Mouse (Mus musculus) MEL (cell line): ENCODE data around the gene BC051142.

Experiments used
- CTCF ChIP-seq, 3 experiments: IDR thresholded peaks in 2 of 3; conservative IDR thresholded peaks in 1 of 3; 2 replicates each; pipeline ENCODE4 v1.5.1; 2011 to 2012; ENCODE audit warnings: low read length in 3 of 3, low read depth in 2 of 3, mild to moderate bottlenecking in 2 of 3, improper control_type of control experiment in 1 of 3, inconsistent platforms in 1 of 3, mixed read lengths in 1 of 3, moderate library complexity in 1 of 3; ENCODE audit not compliant: control insufficient read depth in 1 of 3, insufficient read depth in 1 of 3, poor library complexity in 1 of 3, severe bottlenecking in 1 of 3
- E2F4 ChIP-seq: IDR thresholded peaks from 2 replicates; pipeline ENCODE4 v1.6.1; 2011; ENCODE audit warnings: low read depth, low read length, improper control_type of control experiment, borderline replicate concordance
- EP300 ChIP-seq, 2 experiments: IDR thresholded peaks; 2 replicates each; pipeline ENCODE4 v1.6.1; 2011; ENCODE audit warnings: improper control_type of control experiment in 2 of 2, low read length in 2 of 2, low read depth in 1 of 2, mild to moderate bottlenecking in 1 of 2
- ETS1 ChIP-seq: IDR thresholded peaks from 2 replicates; pipeline ENCODE4 v1.6.1; 2012; ENCODE audit warnings: low read depth, mild to moderate bottlenecking, inconsistent platforms, low read length, improper control_type of control experiment, moderate library complexity
- MAZ ChIP-seq: IDR thresholded peaks from 2 replicates; pipeline ENCODE4 v1.6.1; 2012; ENCODE audit warnings: low read depth, mild to moderate bottlenecking, inconsistent platforms, low read length, improper control_type of control experiment
- NRF1 ChIP-seq: IDR thresholded peaks from 2 replicates; pipeline ENCODE4 v1.6.1; 2014; ENCODE audit warnings: low read depth, mild to moderate bottlenecking, inconsistent platforms, low read length, improper control_type of control experiment, moderate library complexity; ENCODE audit not compliant: poor library complexity, insufficient read depth, severe bottlenecking
- POLR2A ChIP-seq, 2 experiments: IDR thresholded peaks; 2 replicates each; pipeline ENCODE4 v1.6.1; 2011 to 2012; ENCODE audit warnings: low read length in 2 of 2, mild to moderate bottlenecking in 2 of 2, control low read depth in 1 of 2, improper control_type of control experiment in 1 of 2, low read depth in 1 of 2, moderate library complexity in 1 of 2; ENCODE audit not compliant: control insufficient read depth in 1 of 2, insufficient read depth in 1 of 2, poor library complexity in 1 of 2
- SMC3 ChIP-seq: IDR thresholded peaks from 2 replicates; pipeline ENCODE4 v1.6.1; 2011; ENCODE audit warnings: low read depth, low read length, improper control_type of control experiment
- TAL1 ChIP-seq: IDR thresholded peaks from 2 replicates; pipeline ENCODE4 v1.6.1; 2012; ENCODE audit warnings: mild to moderate bottlenecking, inconsistent platforms, low read length, moderate library complexity, mixed read lengths
- USF2 ChIP-seq, 2 experiments: IDR thresholded peaks; 2 replicates each; pipeline ENCODE4 v1.6.1; 2011 to 2012; ENCODE audit warnings: improper control_type of control experiment in 2 of 2, low read length in 2 of 2, borderline replicate concordance in 1 of 2, inconsistent platforms in 1 of 2, low read depth in 1 of 2, mild to moderate bottlenecking in 1 of 2; ENCODE audit not compliant: insufficient read depth in 1 of 2
- ZKSCAN1 ChIP-seq: IDR thresholded peaks from 2 replicates; pipeline ENCODE4 v1.6.1; 2012; ENCODE audit warnings: low read depth, mild to moderate bottlenecking, inconsistent platforms, low read length, improper control_type of control experiment, moderate library complexity
- ZMIZ1 ChIP-seq: IDR thresholded peaks from 2 replicates; pipeline ENCODE4 v1.6.1; 2012; ENCODE audit warnings: low read depth, mild to moderate bottlenecking, inconsistent platforms, low read length, improper control_type of control experiment, moderate library complexity

DNA sequence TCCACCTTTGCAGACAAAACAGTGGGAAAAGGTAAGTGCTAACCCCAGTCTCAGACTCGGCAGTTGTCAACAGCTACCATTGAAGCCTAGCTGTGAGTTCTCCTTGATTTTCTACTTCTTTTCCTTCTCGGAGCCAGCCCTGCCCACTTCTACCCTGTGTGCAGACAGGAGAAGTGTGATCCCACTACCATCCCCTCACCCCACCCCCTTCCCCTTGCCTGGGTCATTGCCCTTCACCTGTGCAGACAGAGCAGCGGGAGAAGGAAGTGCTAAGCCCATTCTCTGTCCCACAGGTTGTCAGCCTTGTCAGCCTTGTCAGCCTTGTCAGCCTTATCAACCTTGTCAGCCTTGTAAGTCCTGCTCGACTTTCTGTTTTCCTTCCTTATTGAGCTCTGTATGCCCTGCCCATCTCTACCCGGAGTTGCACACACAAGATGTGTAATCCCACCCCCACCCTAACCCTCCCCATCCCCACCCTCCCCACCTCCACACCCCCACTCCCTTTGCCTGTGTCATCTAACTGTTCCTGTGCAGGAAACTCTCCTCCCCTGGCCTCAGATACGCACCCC, 49.9 kb downstream of the BC051142 start:
- TF ChIP-seq CTCF (IDR thresholded peaks at IDR 0.05 in 2 of 3, conservative IDR thresholded peaks at IDR 0.05 in 1 of 3; ENCODE audit: control insufficient read depth in 1 of 3, insufficient read depth in 1 of 3, low read depth in 2 of 3, low read length in 3 of 3, poor library complexity in 1 of 3, severe bottlenecking in 1 of 3) (no peak), POLR2A (IDR thresholded peaks at IDR 0.05; ENCODE audit: control insufficient read depth in 1 of 2, insufficient read depth in 1 of 2, low read depth in 1 of 2, low read length in 2 of 2, poor library complexity in 1 of 2) (no peak), SMC3 (no peak), MAZ (no peak), ZMIZ1 (no peak), TAL1 (no peak), ETS1 (no peak), ZKSCAN1 (no peak), EP300 (IDR thresholded peaks at IDR 0.05; ENCODE audit: low read depth in 1 of 2, low read length in 2 of 2) (no peak), E2F4 (no peak), NRF1 (no peak), USF2 (IDR thresholded peaks at IDR 0.05; ENCODE audit: borderline replicate concordance in 1 of 2, insufficient read depth in 1 of 2, low read depth in 1 of 2, low read length in 2 of 2) (no peak)
